Mouse (Mus musculus) liver, embryonic 14.5 days (tissue): ENCODE measurements at regions not wholly inside any gene's neighbourhood (a gene's known extent, or its start where the extent isn't known, plus 50 kb on each side); places are given as distances from the start of the nearest gene placed in this dataset.
"Not testable (repeated sequence)": the region's sequence is repeated elsewhere in the genome, so short reads cannot be mapped to it uniquely, and the experiment has no call there.

Experiments used
- ATAC-seq: fragments of 200-750 bp; cut with Nextera tagmentation; 2 replicates; pipeline ENCODE4 v1.8.0; 2017; ENCODE audit warnings: moderate number of reproducible peaks, mild to moderate bottlenecking, moderate library complexity; ENCODE audit not compliant: insufficient read depth
- DNase-seq, 3 experiments: peaks; one replicate each; pipeline ENCODE4 v3.0.0-alpha.2; 2012 to 2013; ENCODE audit warnings: low read depth in 3 of 3, low spot score in 3 of 3
- H3K27ac ChIP-seq: fragments of 300-500 bp; sonication (generic); 2 replicates; pipeline ENCODE4 v1.5.1; 2014; ENCODE audit warnings: moderate library complexity, mild to moderate bottlenecking, control low read depth, inconsistent platforms
- H3K27me3 ChIP-seq: fragments of 300-500 bp; sonication (generic); 2 replicates; pipeline ENCODE4 v1.6.1; 2014; ENCODE audit warnings: mild to moderate bottlenecking, low read length, moderate library complexity; ENCODE audit not compliant: control insufficient read depth, insufficient read depth
- H3K36me3 ChIP-seq: fragments of 300-500 bp; sonication (generic); replicated peaks from 2 replicates; pipeline ENCODE4 v1.6.1; 2014; ENCODE audit warnings: low read depth; ENCODE audit not compliant: control insufficient read depth, insufficient read depth
- H3K4me1 ChIP-seq, 2 experiments: fragments of 200-500 bp in 1 of 2; fragments of 300-500 bp in 1 of 2; sonication (generic) in 1 of 2; replicated peaks; 2 replicates each; pipeline ENCODE4 v1.6.1; 2012 to 2014; ENCODE audit warnings: antibody characterized with exemption in 1 of 2, inconsistent platforms in 1 of 2, low read length in 1 of 2; ENCODE audit not compliant: control insufficient read depth in 2 of 2, insufficient read depth in 2 of 2
- H3K4me2 ChIP-seq: fragments of 300-500 bp; sonication (generic); 2 replicates; pipeline ENCODE4 v1.6.1; 2014; ENCODE audit warnings: low read depth, mild to moderate bottlenecking, control low read depth, moderate library complexity
- H3K4me3 ChIP-seq, 2 experiments: fragments of 200-500 bp in 1 of 2; fragments of 300-500 bp in 1 of 2; sonication (generic) in 1 of 2; 2 replicates each; pipeline ENCODE4 v1.5.1; 2012 to 2014; ENCODE audit warnings: low read depth in 2 of 2, low read length in 2 of 2, mild to moderate bottlenecking in 2 of 2, control low read depth in 1 of 2, inconsistent platforms in 1 of 2, moderate library complexity in 1 of 2; ENCODE audit not compliant: insufficient read depth in 1 of 2
- H3K9ac ChIP-seq: fragments of 300-500 bp; sonication (generic); replicated peaks from 2 replicates; pipeline ENCODE4 v1.6.1; 2014; ENCODE audit warnings: mild to moderate bottlenecking, control low read depth, moderate library complexity
- H3K9me3 ChIP-seq: fragments of 300-500 bp; sonication (generic); 2 replicates; pipeline ENCODE4 v1.6.1; 2016; ENCODE audit warnings: low read length, mixed read lengths; ENCODE audit not compliant: control insufficient read depth
- CTCF ChIP-seq: IDR thresholded peaks from 2 replicates; pipeline ENCODE4 v1.5.1; 2016; ENCODE audit warnings: antibody characterized with exemption, low read depth, control low read depth
- EP300 ChIP-seq: IDR thresholded peaks from 2 replicates; pipeline ENCODE4 v1.6.1; 2016; ENCODE audit warnings: antibody characterized with exemption, low read depth
- WGBS: fragments of 180-500 bp; shearing (Covaris S2); extraction: QIAGEN DNeasy Blood & Tissue Kit; methylation state at CpG from one replicate; pipeline ENCODE4 v1.1.7; 2014; ENCODE audit not compliant: insufficient replicate concordance; 5-methylcytosine and 5-hydroxymethylcytosine counted together

- not testable (repeated sequence) for H3K36me3 ChIP-seq, H3K4me1 ChIP-seq, H3K9ac ChIP-seq, H3K27me3 ChIP-seq, ATAC-seq, H3K4me3 ChIP-seq, H3K4me2 ChIP-seq, DNase-seq, H3K9me3 ChIP-seq, H3K27ac ChIP-seq
- whole genome bisulfite sequencing = 50% methylated on average over 1 of the region's 1 CpGs
These were observed 989.4 kb downstream of the Ankrd7 start for GRCm38 (mm10) chr6:19855476-19855875.

DNA sequence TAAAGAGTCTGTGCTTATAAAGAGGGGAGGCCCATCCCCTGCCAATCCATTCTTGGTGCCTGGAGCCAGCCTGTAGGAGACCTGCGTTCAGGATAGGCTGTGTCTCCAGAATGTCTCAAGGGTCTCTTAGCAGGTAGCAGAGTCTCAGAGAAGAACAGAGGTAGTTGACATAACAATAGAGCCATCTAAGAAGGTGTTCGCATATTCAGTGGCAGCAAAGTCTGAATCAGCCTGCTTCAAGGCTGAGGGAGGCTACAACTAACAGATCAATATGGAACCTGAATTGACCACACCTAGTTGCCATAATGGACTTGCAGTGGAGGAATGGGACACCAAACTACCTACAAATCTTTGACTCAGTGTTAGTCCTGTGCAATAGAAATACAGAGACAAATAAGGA is 998.0 kb downstream of the Ankrd7 start:
- no peaks in the 10 kb centered on the region for H3K4me1 ChIP-seq
- TF ChIP-seq EP300 = no peak
- TF ChIP-seq CTCF = no peak
- no peak overlapping the region for H3K9ac ChIP-seq
- 59% methylated on average over 2 of the region's 2 CpGs for WGBS
- H3K36me3 ChIP-seq = no peaks in the 10 kb centered on the region
- DNase-seq (no peak), ATAC-seq (no peak)
- H3K27ac ChIP-seq = no peak overlapping the region
- no peak overlapping the region for H3K4me3 ChIP-seq
- no peaks in the 10 kb centered on the region for H3K9me3 ChIP-seq
- H3K4me2 ChIP-seq = no peak overlapping the region
- no peaks in the 10 kb centered on the region for H3K27me3 ChIP-seq

GRCm38 (mm10) chr6:19869697-19870096 is 1003.6 kb downstream of the Ankrd7 start:
- no peak for DNase-seq
- WGBS = 77% methylated on average over 1 of the region's 1 CpGs

GRCm38 (mm10) chr6:19911181-19911580 is 1045.1 kb downstream of the Ankrd7 start:
- TF ChIP-seq CTCF (no peak), EP300 (no peak)
- H3K4me3 ChIP-seq = no peak overlapping the region
- no peaks in the 10 kb centered on the region for H3K27me3 ChIP-seq
- H3K4me1 ChIP-seq = no peaks in the 10 kb centered on the region
- H3K4me2 ChIP-seq = no peak overlapping the region
- DNase-seq (no peak), ATAC-seq (no peak)
- no peak overlapping the region for H3K9ac ChIP-seq
- WGBS = 50% methylated on average over 1 of the region's 1 CpGs
- H3K27ac ChIP-seq = no peak overlapping the region
- H3K9me3 ChIP-seq = no peaks in the 10 kb centered on the region
- no peaks in the 10 kb centered on the region for H3K36me3 ChIP-seq

More at GRCm38 (mm10) chr6:19869697-19870096, 1003.6 kb downstream of the Ankrd7 start:
- Histone ChIP-seq H3K36me3 (no peaks in the 10 kb centered on the region), H3K4me1 (no peaks in the 10 kb centered on the region), H3K9ac (no peak overlapping the region), H3K27me3 (no peaks in the 10 kb centered on the region), H3K9me3 (no peaks in the 10 kb centered on the region), H3K27ac (no peak overlapping the region), H3K4me3 (no peak overlapping the region), H3K4me2 (no peak overlapping the region)
- no peak for TF ChIP-seq CTCF
- TF ChIP-seq EP300 = no peak
- ATAC-seq = no peak

- H3K27ac ChIP-seq, H3K27me3 ChIP-seq, H3K36me3 ChIP-seq, DNase-seq, H3K9me3 ChIP-seq, H3K4me3 ChIP-seq, ATAC-seq, H3K9ac ChIP-seq, H3K4me1 ChIP-seq, H3K4me2 ChIP-seq: not testable (repeated sequence)
- WGBS = 65% methylated on average over 3 of the region's 4 CpGs
These were observed 1075.7 kb downstream of the Ankrd7 start for GRCm38 (mm10) chr6:19941784-19942183.

DNA sequence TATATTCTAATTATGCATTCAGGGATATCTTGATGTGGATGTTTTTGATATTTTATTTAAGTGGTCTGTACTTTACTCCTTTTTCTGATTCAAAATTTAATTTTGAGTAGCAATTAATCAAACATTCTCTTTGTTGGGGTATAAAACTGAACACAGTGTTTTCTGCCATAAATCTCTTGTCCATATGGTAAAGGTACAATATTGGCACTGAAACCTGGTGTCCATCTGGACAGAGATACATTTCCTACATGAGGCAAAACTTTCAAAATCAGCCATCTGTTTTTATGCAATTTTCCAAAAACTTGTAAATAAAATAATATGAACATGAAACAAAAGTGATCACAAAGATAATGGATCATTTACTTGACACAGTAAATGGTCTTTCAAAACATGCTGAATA is 1078.2 kb downstream of the Ankrd7 start:
- no peak for DNase-seq
- Histone ChIP-seq H3K27me3 (no peaks in the 10 kb centered on the region), H3K9me3 (no peaks in the 10 kb centered on the region), H3K4me1 (no peaks in the 10 kb centered on the region), H3K36me3 (no peaks in the 10 kb centered on the region), H3K4me2 (no peak overlapping the region), H3K9ac (no peak overlapping the region), H3K4me3 (no peak overlapping the region), H3K27ac (no peak overlapping the region)
- ATAC-seq = no peak
- TF ChIP-seq EP300 = no peak
- TF ChIP-seq CTCF = no peak
